Mouse (Mus musculus): ENCODE data around the gene Pitpnm3.

DNA sequence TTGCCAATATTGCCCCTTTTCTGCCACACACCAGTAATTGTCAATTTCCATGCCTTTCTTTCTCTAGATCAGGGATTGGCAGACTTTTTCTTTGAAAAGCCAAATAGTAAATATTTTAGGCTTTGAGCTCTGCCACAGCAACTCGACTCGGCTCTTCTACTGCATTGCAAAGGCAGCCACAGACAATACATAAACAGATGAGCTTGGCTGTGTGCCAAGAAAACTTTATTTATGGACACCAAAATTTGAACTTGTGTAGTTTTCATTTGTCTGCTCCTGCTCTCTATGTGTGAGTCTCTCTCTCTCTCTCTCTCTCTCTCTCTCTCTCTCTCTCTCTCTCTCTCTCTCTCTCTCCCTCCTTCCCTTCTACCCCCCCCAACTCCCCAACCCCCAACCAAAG lies 80.4 kb downstream of the Pitpnm3 start:
- TF ChIP-seq CTCF (IDR thresholded peaks at IDR 0.05; ENCODE audit: extremely low read depth, insufficient read depth, low read length): no peak
- no peak for TF ChIP-seq POLR2A (IDR thresholded peaks at IDR 0.05; ENCODE audit: extremely low read depth, insufficient read depth, low read length)
